Comparison of ENCODE assay signal across 15 mouse cellular contexts in genomic region chr11:117029569-117029955, GRCm38 (mm10).
DNase-seq lines count a peak whose midpoint lies in the region; ATAC-seq and TF ChIP-seq lines count a peak whose summit lies in the region.
"Had no signal": no experiment of that assay in that cellular context is flagged by ENCODE, and none has a peak within 500 bp of the region (broad histone marks: within the 10 kb centered on the region; RNA-seq: fewer than 3 reads in every experiment).

No protein-coding gene starts in this region.

- H3K27me3 ChIP-seq in hindbrain, embryonic 11.5 days (ENCODE audit: control insufficient read depth, insufficient read depth, low read length) = no peaks in the 10 kb centered on the region
- H3K27me3 ChIP-seq in midbrain, postnatal 0 days (ENCODE audit: insufficient read depth, low read length) = no peaks in the 10 kb centered on the region
- H3K27me3 ChIP-seq in kidney, embryonic 15.5 days = 0 out of 2 replicates have a peak, but pooled peaks cover 12% of the 10 kb centered on the region
- no peaks in the 10 kb centered on the region for H3K27me3 ChIP-seq in kidney, embryonic 14.5 days (ENCODE audit: control insufficient read depth, insufficient read depth, low read length)
- 0 out of 2 replicates have a peak, but pooled peaks cover 4% of the 10 kb centered on the region for H3K27me3 ChIP-seq in liver, embryonic 11.5 days (replicated peaks; ENCODE audit: control insufficient read depth, insufficient read depth, low read length)

- H3K27ac ChIP-seq in cortical plate, adult 2 months (ENCODE audit: insufficient read depth, low read length) = peak overlapping the region; percentile 88
- H3K27ac ChIP-seq in hindbrain, embryonic 11.5 days (ENCODE audit: low read depth, low read length) = peak overlapping the region; percentile 72
- H3K27ac ChIP-seq in midbrain, postnatal 0 days (ENCODE audit: low read depth, low read length) = peak overlapping the region; percentile 26; the same call in 1 of the 2 replicates
- no peak overlapping the region for H3K27ac ChIP-seq in kidney, embryonic 15.5 days
- no peak overlapping the region for H3K27ac ChIP-seq in kidney, embryonic 14.5 days (ENCODE audit: low read depth, low read length)
- H3K27ac ChIP-seq in liver, embryonic 11.5 days (ENCODE audit: low read depth, low read length) = no peak overlapping the region
- H3K27ac ChIP-seq: heart, adult 2 months had no signal

- peaks cover 20% of the 10 kb centered on the region for H3K4me1 ChIP-seq in cortical plate, adult 2 months (ENCODE audit: control insufficient read depth, insufficient read depth, low read length)
- peaks cover 9% of the 10 kb centered on the region for H3K4me1 ChIP-seq in hindbrain, embryonic 11.5 days (replicated peaks; ENCODE audit: control insufficient read depth, insufficient read depth, low read length)
- 0 out of 2 replicates have a peak, but pooled peaks cover 11% of the 10 kb centered on the region for H3K4me1 ChIP-seq in midbrain, postnatal 0 days (ENCODE audit: insufficient read depth, low read length)
- H3K4me1 ChIP-seq in kidney, embryonic 15.5 days = peaks cover 15% of the 10 kb centered on the region; the same call in 1 of the 2 replicates
- H3K4me1 ChIP-seq in kidney, embryonic 14.5 days (ENCODE audit: control insufficient read depth, insufficient read depth, low read length) = no peaks in the 10 kb centered on the region
- H3K4me1 ChIP-seq in liver, embryonic 11.5 days (replicated peaks; ENCODE audit: control insufficient read depth, insufficient read depth, low read length) = peaks cover 41% of the 10 kb centered on the region

- H3K9me3 ChIP-seq in hindbrain, embryonic 11.5 days (ENCODE audit: control insufficient read depth, low read length) = no peaks in the 10 kb centered on the region
- no peaks in the 10 kb centered on the region for H3K9me3 ChIP-seq in midbrain, postnatal 0 days (ENCODE audit: low read length)
- H3K9me3 ChIP-seq in kidney, embryonic 15.5 days (replicated peaks) = no peaks in the 10 kb centered on the region
- H3K9me3 ChIP-seq in kidney, embryonic 14.5 days (ENCODE audit: control insufficient read depth, low read length) = no peaks in the 10 kb centered on the region
- H3K9me3 ChIP-seq in liver, embryonic 11.5 days (ENCODE audit: control insufficient read depth, low read length) = no peaks in the 10 kb centered on the region

- 95% methylated on average over 3 of the region's 3 CpGs for WGBS in hindbrain, embryonic 11.5 days
- WGBS in midbrain, postnatal 0 days = 87% methylated on average over 3 of the region's 3 CpGs
- 87% methylated on average over 3 of the region's 3 CpGs for WGBS in kidney, embryonic 15.5 days
- WGBS in kidney, embryonic 14.5 days = 80% methylated on average over 3 of the region's 3 CpGs
- WGBS in liver, embryonic 11.5 days = 69% methylated on average over 3 of the region's 3 CpGs

- H3K9ac ChIP-seq in hindbrain, embryonic 11.5 days (ENCODE audit: low read depth, low read length) = no peak overlapping the region
- no peak overlapping the region for H3K9ac ChIP-seq in midbrain, postnatal 0 days (replicated peaks; ENCODE audit: low read length, poor library complexity, severe bottlenecking)
- H3K9ac ChIP-seq in kidney, embryonic 15.5 days = no peak overlapping the region
- H3K9ac ChIP-seq in kidney, embryonic 14.5 days (ENCODE audit: low read depth, low read length) = no peak overlapping the region
- no peak overlapping the region for H3K9ac ChIP-seq in liver, embryonic 11.5 days (ENCODE audit: low read depth, low read length)

- DNase-seq in MEL-GATA-1-ER (ENCODE audit: extremely low read depth, low read depth) = peak; percentile 57
- no peak for DNase-seq in hindbrain, embryonic 11.5 days (ENCODE audit: low spot score)
- DNase-seq in midbrain, postnatal 0 days (ENCODE audit: low spot score) = no peak
- no peak for DNase-seq in liver, embryonic 11.5 days (ENCODE audit: low spot score)
- DNase-seq: cerebellum, adult 18-20 months; embryo, embryonic 11 days; heart, adult 2 months; heart, postnatal 36 days; kidney, adult 18-20 months; lung, postnatal 10 days; right cerebral cortex, postnatal 14 days had no signal

- no peak for TF ChIP-seq CTCF in cortical plate, adult 2 months (IDR thresholded peaks at IDR 0.05; ENCODE audit: extremely low read depth, insufficient read depth, low read length)
- no peak for TF ChIP-seq CTCF in midbrain, postnatal 0 days (IDR thresholded peaks at IDR 0.05)

- no peak overlapping the region for H3K4me2 ChIP-seq in hindbrain, embryonic 11.5 days (replicated peaks; ENCODE audit: low read depth, low read length)
- no peak overlapping the region for H3K4me2 ChIP-seq in midbrain, postnatal 0 days (ENCODE audit: low read depth, low read length, poor library complexity, severe bottlenecking)
- H3K4me2 ChIP-seq in kidney, embryonic 15.5 days = no peak overlapping the region
- H3K4me2 ChIP-seq in kidney, embryonic 14.5 days (replicated peaks; ENCODE audit: low read depth, low read length) = no peak overlapping the region
- H3K4me2 ChIP-seq in liver, embryonic 11.5 days = no peak overlapping the region

- H3K36me3 ChIP-seq in hindbrain, embryonic 11.5 days (ENCODE audit: control insufficient read depth, insufficient read depth, low read length) = no peaks in the 10 kb centered on the region
- no peaks in the 10 kb centered on the region for H3K36me3 ChIP-seq in midbrain, postnatal 0 days (ENCODE audit: insufficient read depth, low read length)
- no peaks in the 10 kb centered on the region for H3K36me3 ChIP-seq in kidney, embryonic 15.5 days
- no peaks in the 10 kb centered on the region for H3K36me3 ChIP-seq in kidney, embryonic 14.5 days (ENCODE audit: control insufficient read depth, insufficient read depth, low read length)
- H3K36me3 ChIP-seq in liver, embryonic 11.5 days (ENCODE audit: control insufficient read depth, insufficient read depth, low read length) = no peaks in the 10 kb centered on the region

- H3K4me3 ChIP-seq in cortical plate, adult 2 months (ENCODE audit: insufficient read depth, low read length) = no peak overlapping the region
- no peak overlapping the region for H3K4me3 ChIP-seq in hindbrain, embryonic 11.5 days (ENCODE audit: low read depth, low read length)
- no peak overlapping the region for H3K4me3 ChIP-seq in midbrain, postnatal 0 days (ENCODE audit: low read depth, low read length)
- H3K4me3 ChIP-seq in kidney, embryonic 15.5 days (replicated peaks) = no peak overlapping the region
- no peak overlapping the region for H3K4me3 ChIP-seq in kidney, embryonic 14.5 days (ENCODE audit: low read length)
- H3K4me3 ChIP-seq in liver, embryonic 11.5 days (ENCODE audit: low read depth, low read length) = no peak overlapping the region
- H3K4me3 ChIP-seq: heart, adult 2 months had no signal

- no peak for ATAC-seq in hindbrain, embryonic 11.5 days (ENCODE audit: low FRiP score)
- ATAC-seq in midbrain, postnatal 0 days (ENCODE audit: low FRiP score) = no peak
- no peak for ATAC-seq in kidney, embryonic 15.5 days (replicated peaks; ENCODE audit: low FRiP score)
- no peak for ATAC-seq in kidney, embryonic 14.5 days (ENCODE audit: low FRiP score, low TSS enrichment)
- ATAC-seq in liver, embryonic 11.5 days (replicated peaks; ENCODE audit: low FRiP score) = no peak
- ATAC-seq: CD4-positive, CD25-positive, alpha-beta regulatory T cell, adult 4 months had no signal

- TF ChIP-seq POLR2A in cortical plate, adult 2 months (IDR thresholded peaks at IDR 0.05; ENCODE audit: extremely low read depth, insufficient read depth, low read length) = no peak

Comparison
In these comparisons a context has a peak if more than half of its experiments do, and no peak if none do; other contexts are left out.
1. H3K27ac ChIP-seq: peak in cortical plate, adult 2 months (single experiment), hindbrain, embryonic 11.5 days (single experiment) and midbrain, postnatal 0 days (single experiment); none in kidney, embryonic 15.5 days (single experiment), kidney, embryonic 14.5 days (single experiment) and liver, embryonic 11.5 days (single experiment).